Mouse (Mus musculus): ENCODE measurements around the gene Nkx2-3.

Nkx2-3 gene

GRCm38 (mm10) chr19:43605666-43606551 lies 6.2 kb upstream of the Nkx2-3 start:
- DNase-seq = no peak

DNA sequence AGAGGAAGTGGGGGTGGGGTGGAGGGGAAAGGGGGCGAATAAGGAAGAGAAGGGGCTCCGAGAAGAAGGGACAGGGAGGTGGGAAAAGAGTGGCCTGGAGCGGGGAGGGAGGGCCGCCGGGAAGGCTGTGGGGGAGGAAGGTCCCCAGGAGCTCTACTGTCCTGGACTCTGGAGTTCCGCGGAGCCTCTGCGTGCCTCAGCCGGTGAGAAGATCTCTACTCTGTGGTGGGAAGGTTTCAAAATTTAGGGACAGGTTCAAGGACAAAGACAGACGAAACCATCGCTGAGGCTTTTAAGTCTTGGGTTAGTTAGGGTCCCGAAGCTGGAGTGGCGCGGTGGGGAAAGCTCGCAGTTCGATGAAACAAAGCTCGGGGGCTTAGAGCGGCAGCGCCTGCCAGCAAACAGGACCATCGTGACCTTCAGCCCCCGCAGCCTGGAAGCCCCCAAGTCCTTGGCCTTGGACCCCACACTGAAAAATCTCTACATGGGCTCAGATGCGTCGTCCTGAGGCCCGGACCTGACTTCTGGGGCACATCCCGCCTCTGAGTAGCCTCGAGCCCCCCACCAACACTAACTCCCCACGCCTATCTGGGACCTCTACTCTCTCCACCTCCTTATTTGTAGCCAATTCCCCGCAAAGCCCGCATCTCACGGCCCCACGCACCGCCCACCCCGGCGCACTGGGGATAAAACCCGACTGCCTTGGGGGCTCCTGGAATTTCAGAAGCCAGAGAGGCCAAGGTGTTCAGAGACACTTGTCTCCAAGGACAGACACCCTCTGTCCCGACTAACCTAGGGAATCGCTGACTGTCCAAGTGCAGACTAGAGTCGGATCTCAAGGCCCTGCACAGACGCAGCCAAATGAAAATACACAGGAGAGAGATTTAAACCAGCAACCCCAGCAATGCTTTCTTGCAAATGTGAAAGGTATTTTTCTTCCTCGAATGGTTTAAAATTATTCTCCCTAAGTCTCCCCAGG lies 5.3 kb upstream of the Nkx2-3 start:
- DNase-seq = no peak

- no peak for DNase-seq
Observed at GRCm38 (mm10) chr19:43607842-43608680, 4.1 kb upstream of the Nkx2-3 start.

DNA sequence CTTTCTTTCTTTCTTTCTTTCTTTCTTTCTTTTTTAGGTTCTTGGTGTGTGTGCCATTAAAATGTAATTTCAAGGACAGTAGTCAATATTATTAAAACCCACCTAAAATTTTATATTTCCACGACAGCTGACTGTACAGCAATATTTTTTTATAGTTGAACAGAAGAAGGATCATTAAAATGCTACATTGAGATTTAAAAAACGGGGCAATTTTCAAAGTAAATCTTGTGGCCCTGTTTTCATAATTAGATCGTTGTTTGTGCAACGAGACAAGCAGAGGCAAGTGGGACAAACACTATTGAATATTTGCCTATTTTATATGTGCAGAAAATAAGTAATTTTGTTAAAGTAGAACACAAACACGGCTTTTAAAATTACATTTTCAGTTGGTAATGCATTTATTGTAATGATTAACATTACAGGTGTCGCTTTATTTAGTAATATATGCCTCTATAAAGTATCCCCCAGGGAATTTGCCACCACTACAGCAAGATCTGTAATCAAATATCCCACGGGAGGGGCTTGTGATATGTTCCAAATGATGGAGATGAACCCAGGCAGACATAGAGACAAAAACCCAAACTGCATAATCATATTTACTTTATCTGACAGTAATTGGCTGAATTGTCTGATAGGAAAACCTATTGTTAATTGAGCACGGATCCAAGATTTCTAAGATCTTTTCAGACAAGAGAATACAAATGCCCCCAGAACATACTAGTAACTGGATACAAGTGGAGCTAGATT lies 3.2 kb upstream of the Nkx2-3 start:
- DNase-seq = no peak

- DNase-seq = no peak
Observed at GRCm38 (mm10) chr19:43609458-43610330, 2.4 kb upstream of the Nkx2-3 start.

DNA sequence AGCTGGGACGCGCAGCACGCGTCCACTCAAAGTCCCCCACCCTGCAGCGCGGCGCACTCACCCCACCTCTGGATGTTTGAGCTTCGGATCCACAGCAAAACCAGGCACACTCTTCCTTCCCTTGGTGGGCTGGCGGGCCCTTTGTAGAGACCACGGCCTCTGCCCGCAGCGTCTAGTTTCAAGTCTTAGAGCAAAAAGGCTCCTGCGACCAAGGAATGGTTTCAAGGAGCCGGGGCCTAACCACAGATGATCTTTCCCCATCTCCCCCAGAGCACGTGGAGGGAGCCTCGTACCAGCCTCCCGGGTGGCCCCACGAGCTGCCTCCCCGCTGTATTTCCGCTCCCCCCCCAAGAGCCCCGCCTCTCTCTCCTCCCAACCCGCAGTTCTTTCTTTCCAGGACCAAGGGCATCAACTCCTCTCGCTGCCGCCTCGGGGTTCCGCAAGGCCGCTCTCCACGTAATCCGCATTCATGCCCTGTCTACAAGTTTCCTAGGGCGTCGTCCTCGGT lies 1.7 kb upstream of the Nkx2-3 start:
- DNase-seq = peak; percentile 54

GRCm38 (mm10) chr19:43611110-43611509 lies 1.0 kb upstream of the Nkx2-3 start:
- no peak for DNase-seq

DNA sequence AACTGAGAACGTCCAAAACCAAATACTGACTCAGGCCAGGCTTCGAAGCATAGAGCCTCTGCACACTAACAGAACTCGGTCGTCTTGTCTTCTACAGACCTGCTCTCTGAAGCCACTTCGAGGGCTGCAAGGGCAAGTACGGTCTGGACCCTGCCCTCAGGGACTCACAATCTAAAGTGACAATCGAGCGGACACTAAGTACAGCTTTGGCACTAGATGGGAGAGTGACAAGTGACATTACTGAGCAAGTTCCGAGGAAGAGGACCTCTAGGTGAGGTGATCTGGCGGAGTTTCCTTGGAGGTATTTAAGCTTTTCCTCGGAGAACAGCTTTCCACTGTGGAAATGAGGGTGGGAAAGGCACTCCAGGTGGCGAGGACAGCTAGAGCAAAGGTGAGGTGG lies 564 bp upstream of the Nkx2-3 start:
- no peak for DNase-seq

GRCm38 (mm10) chr19:43612501-43612971 lies 411 bp downstream of the Nkx2-3 start:
- DNase-seq = no peak

DNA sequence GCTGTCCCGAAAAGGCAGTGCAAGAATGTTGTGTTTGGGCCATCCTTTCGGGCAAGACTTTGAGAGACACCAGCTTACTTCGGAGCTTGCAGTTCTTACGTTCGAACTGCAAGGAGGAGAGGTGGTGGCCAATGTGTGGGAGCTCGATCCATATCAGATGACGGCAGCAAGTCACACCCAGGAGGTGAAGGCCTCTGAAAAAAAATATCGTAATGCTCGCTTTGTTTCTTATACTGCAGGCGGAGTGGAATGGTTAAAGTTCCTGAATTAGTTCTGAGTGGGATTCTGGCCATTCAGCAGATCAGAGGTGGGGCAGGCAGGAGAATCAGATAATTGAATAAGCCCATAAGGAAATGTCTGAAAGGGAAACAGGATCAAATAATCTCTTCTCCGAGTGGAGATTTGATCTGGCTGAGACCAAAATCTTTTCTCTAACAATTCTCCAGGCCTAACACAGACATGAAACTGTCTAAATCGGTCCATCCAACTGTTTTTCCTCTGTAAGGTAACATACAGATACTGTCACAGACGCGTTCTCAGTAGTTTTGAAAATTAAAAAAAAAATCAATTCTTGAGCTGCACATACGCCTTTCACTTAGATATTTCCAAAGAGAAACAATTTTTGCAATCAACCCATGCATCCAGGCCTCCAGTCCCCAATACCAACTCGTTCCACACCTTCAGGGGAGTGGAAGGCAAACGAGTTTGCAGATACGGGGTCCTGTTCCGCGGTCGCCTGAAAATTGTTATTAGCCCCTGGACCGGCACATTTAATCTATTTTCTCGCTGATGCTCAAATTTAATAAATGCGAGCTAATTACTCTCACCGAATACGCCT lies 1.4 kb downstream of the Nkx2-3 start:
- DNase-seq = no peak

DNA sequence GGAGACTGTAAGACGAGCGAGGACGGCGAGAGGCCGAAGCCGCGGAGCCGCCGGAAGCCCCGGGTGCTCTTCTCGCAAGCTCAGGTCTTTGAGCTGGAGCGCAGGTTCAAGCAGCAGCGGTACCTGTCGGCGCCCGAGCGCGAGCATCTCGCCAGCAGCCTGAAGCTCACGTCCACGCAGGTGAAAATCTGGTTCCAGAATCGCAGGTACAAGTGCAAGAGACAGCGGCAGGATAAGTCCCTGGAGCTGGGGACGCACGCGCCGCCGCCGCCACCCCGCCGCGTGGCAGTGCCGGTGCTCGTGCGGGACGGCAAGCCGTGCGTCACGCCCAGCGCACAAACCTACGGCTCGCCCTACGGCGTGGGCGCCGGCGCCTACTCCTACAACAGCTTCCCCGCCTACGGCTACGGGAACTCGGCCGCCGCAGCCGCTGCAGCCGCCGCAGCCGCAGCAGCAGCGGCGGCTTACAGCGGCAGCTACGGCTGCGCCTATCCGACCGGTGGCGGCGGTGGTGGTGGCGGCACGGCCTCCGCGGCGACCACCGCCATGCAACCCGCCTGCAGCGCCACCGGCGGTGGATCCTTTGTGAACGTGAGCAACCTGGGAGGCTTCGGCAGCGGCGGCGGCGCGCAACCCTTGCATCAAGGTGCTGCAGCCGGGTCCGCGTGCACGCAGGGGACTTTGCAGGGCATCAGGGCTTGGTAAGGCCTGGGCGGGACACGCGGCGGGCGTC lies 2.4 kb downstream of the Nkx2-3 start:
- peak; percentile 75 for DNase-seq

GRCm38 (mm10) chr19:43615074-43615445 lies 2.9 kb downstream of the Nkx2-3 start:
- DNase-seq = peak; percentile 57

- DNase-seq = peak; percentile 45
Observed at GRCm38 (mm10) chr19:43615571-43616414, 3.7 kb downstream of the Nkx2-3 start.

GRCm38 (mm10) chr19:43616415-43616861 lies 4.3 kb downstream of the Nkx2-3 start:
- DNase-seq = peak; percentile 83

- DNase-seq = peak; percentile 48
Observed at GRCm38 (mm10) chr19:43616889-43617288, 4.8 kb downstream of the Nkx2-3 start.

DNA sequence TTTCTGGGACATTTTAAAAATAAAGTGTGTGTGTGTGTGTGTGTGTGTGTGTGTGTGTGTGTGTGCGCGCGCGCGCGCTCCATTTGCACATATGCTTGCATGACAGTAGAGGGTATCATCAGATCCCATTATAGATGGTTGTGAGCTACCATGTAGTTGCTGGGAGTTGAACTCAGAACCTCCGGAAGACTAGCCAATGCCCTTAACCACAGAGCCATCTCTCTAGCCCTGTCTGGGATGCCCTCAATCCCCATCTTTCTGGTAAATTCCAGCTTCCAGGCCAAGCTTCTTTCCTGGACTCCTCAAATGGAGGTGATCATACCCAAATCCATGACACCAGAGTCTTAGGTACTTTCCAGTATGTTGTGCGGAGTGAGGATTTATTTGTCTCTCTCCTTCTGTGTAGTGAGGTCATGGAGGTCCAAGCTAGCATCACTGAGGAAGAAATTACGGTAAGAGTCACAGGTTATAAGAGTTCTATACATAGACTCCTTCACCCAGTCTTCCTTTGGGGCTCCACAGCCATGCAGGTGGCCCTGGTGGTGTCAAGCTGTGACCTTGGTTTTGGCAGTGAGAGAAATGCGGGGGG lies 5.7 kb downstream of the Nkx2-3 start:
- no peak for DNase-seq

GRCm38 (mm10) chr19:43618505-43619030 lies 6.4 kb downstream of the Nkx2-3 start:
- DNase-seq = no peak

Measured in embryo, embryonic 11 days (tissue).